In the genomic region with DNA sequence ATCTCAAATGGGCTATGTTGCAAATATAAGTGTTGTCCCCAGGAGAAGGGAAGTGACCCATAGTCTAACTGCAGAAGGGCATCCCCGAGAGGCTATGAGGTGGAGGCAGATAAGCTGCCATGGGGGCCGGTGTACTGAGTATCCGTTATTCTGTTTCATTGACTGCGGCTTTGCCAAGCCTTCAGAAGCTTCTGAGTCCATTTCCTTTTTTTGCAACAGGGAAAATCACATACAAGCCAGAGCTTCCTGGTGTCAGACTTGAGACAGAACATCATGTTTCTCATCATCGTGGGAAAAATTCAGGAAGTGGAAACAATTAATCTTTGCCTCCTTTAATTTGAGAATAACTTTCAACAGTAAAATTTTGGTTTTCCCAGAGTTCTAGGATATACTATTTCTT, we compare ENCODE assay signal across 29 mouse cellular contexts. TPM values are rescaled to one million over a fixed set of nuclear protein-coding genes. Genes with fewer than 3 reads are reported as not detected.
DNase-seq lines count a peak whose midpoint lies in the region; ATAC-seq and TF ChIP-seq lines count a peak whose summit lies in the region.
"Had no signal": no experiment of that assay in that cellular context is flagged by ENCODE, and none has a peak within 500 bp of the region (broad histone marks: within the 10 kb centered on the region; RNA-seq: fewer than 3 reads in every experiment).

No protein-coding gene starts in this region.

- no peak for TF ChIP-seq POLR2A in kidney, adult 2 months (IDR thresholded peaks at IDR 0.05; ENCODE audit: low read depth, low read length)

- TF ChIP-seq CTCF in kidney, adult 2 months (conservative IDR thresholded peaks at IDR 0.05; ENCODE audit: insufficient read depth, insufficient read length, low read depth, low read length): no peak

- no peak for ATAC-seq in kidney, embryonic 14.5 days (ENCODE audit: low FRiP score, low TSS enrichment)
- peak; percentile 44 to 77 for ATAC-seq in hematopoietic stem cell, adult 5-6 weeks (replicated peaks in 1 of 2; ENCODE audit: insufficient read depth in 1 of 2, low FRiP score in 2 of 2, low TSS enrichment in 1 of 2, low read depth in 1 of 2, poor library complexity in 2 of 2, severe bottlenecking in 2 of 2)
- ATAC-seq: activated CD4-positive, CD25-positive, alpha-beta regulatory T cell, adult 4 months; forebrain, postnatal 0 days; hindbrain, embryonic 16.5 days had no signal

- no peaks in the 10 kb centered on the region for H3K9me3 ChIP-seq in kidney, embryonic 14.5 days (ENCODE audit: control insufficient read depth, low read length)
- no peaks in the 10 kb centered on the region for H3K9me3 ChIP-seq in hindbrain, embryonic 10.5 days
- H3K9me3 ChIP-seq: embryonic facial prominence, embryonic 10.5 days; embryonic facial prominence, embryonic 15.5 days; forebrain, embryonic 12.5 days; heart, embryonic 13.5 days; liver, embryonic 15.5 days had no signal

- H3K4me3 ChIP-seq in kidney, adult 2 months (ENCODE audit: insufficient read depth, low read depth, low read length): no peak overlapping the region
- H3K4me3 ChIP-seq in kidney, embryonic 14.5 days (ENCODE audit: low read length): no peak overlapping the region
- H3K4me3 ChIP-seq in hindbrain, embryonic 10.5 days: no peak overlapping the region
- H3K4me3 ChIP-seq: embryonic facial prominence, embryonic 10.5 days; embryonic facial prominence, embryonic 15.5 days; forebrain, embryonic 12.5 days; heart, embryonic 13.5 days; liver, embryonic 15.5 days had no signal

- peak; percentile 8 to 25 for DNase-seq in adrenal gland, adult (ENCODE audit: inconsistent age in 2 of 2, low spot score in 1 of 2)
- DNase-seq in adrenal gland, adult 18-20 months (ENCODE audit: low spot score in 2 of 2): no peak
- peak; percentile 61 for DNase-seq in kidney, adult 2 months
- no peak for DNase-seq in kidney, postnatal 4 days
- DNase-seq in kidney, postnatal 25 days: peak; percentile 17 to 43
- DNase-seq in hindbrain, embryonic 10.5 days (ENCODE audit: low spot score): no peak
- DNase-seq: adrenal gland, postnatal 10 days; cerebellum, adult 11-12 months; cerebellum, postnatal 14 days; forebrain, postnatal 0 days; gastrocnemius, postnatal 10 days; heart, postnatal 10 days; layer of hippocampus, adult 9-11 months; liver; lung, postnatal 4 days; midbrain, embryonic 14.5 days; retina, postnatal 1 day; right cerebral cortex, postnatal 14 days; thymus, postnatal 4 days had no signal

- peaks cover 5% of the 10 kb centered on the region; the same call in 1 of the 2 replicates for H3K4me1 ChIP-seq in kidney, adult 2 months (ENCODE audit: control insufficient read depth, insufficient read depth, low read length)
- H3K4me1 ChIP-seq in kidney, embryonic 14.5 days (ENCODE audit: control insufficient read depth, insufficient read depth, low read length): no peaks in the 10 kb centered on the region
- H3K4me1 ChIP-seq in hindbrain, embryonic 10.5 days (replicated peaks): no peaks in the 10 kb centered on the region
- H3K4me1 ChIP-seq: embryonic facial prominence, embryonic 10.5 days; embryonic facial prominence, embryonic 15.5 days; forebrain, embryonic 12.5 days; liver, embryonic 15.5 days had no signal

- no peak overlapping the region for H3K4me2 ChIP-seq in kidney, embryonic 14.5 days (replicated peaks; ENCODE audit: low read depth, low read length)
- H3K4me2 ChIP-seq: embryonic facial prominence, embryonic 15.5 days; forebrain, embryonic 12.5 days; heart, embryonic 13.5 days; liver, embryonic 15.5 days had no signal

- no peak overlapping the region for H3K9ac ChIP-seq in kidney, embryonic 14.5 days (ENCODE audit: low read depth, low read length)
- H3K9ac ChIP-seq: embryonic facial prominence, embryonic 15.5 days; forebrain, embryonic 12.5 days; forebrain, postnatal 0 days; heart, embryonic 13.5 days; liver, embryonic 15.5 days had no signal

- no peak overlapping the region for H3K27ac ChIP-seq in kidney, adult 2 months (ENCODE audit: insufficient read depth, low read depth, low read length)
- no peak overlapping the region for H3K27ac ChIP-seq in kidney, embryonic 14.5 days (ENCODE audit: low read depth, low read length)
- H3K27ac ChIP-seq in hindbrain, embryonic 10.5 days: no peak overlapping the region
- H3K27ac ChIP-seq: embryonic facial prominence, embryonic 10.5 days; embryonic facial prominence, embryonic 15.5 days; forebrain, embryonic 12.5 days; heart, embryonic 13.5 days; liver, embryonic 15.5 days had no signal

- 56% methylated on average over 5 of the region's 5 CpGs for whole genome bisulfite sequencing in kidney, adult 2 months
- WGBS in kidney, embryonic 14.5 days: 73% methylated on average over 5 of the region's 5 CpGs
- WGBS in hindbrain, embryonic 10.5 days: 87% methylated on average over 5 of the region's 5 CpGs

- H3K27me3 ChIP-seq in kidney, adult 2 months (replicated peaks; ENCODE audit: control insufficient read depth, insufficient read depth, low read length): no peaks in the 10 kb centered on the region
- no peaks in the 10 kb centered on the region for H3K27me3 ChIP-seq in kidney, embryonic 14.5 days (ENCODE audit: control insufficient read depth, insufficient read depth, low read length)
- no peaks in the 10 kb centered on the region; the same call in 1 of the 2 replicates for H3K27me3 ChIP-seq in hindbrain, embryonic 10.5 days (ENCODE audit: insufficient read depth, poor library complexity, severe bottlenecking)
- H3K27me3 ChIP-seq: CH12.LX; embryonic facial prominence, embryonic 15.5 days; heart, embryonic 13.5 days; liver, embryonic 15.5 days had no signal

- no peaks in the 10 kb centered on the region for H3K36me3 ChIP-seq in kidney, adult 2 months (ENCODE audit: control insufficient read depth, insufficient read depth, low read length)
- no peaks in the 10 kb centered on the region for H3K36me3 ChIP-seq in kidney, embryonic 14.5 days (ENCODE audit: control insufficient read depth, insufficient read depth, low read length)
- H3K36me3 ChIP-seq in hindbrain, embryonic 10.5 days: no peaks in the 10 kb centered on the region
- H3K36me3 ChIP-seq: embryonic facial prominence, embryonic 10.5 days; embryonic facial prominence, embryonic 15.5 days; forebrain, embryonic 12.5 days; heart, embryonic 13.5 days; liver, embryonic 15.5 days had no signal

RNA-seq across cellular contexts. Expression of a gene that starts 58.8 kb away (rescaled TPM):
- 10 to 100 TPM; 39.9 to 62.6 TPM for total RNA-seq in adrenal gland, adult 18-20 months (2021)
- 12.4 and 14.7 TPM in 2 replicates for polyA plus RNA-seq in kidney, adult 2 months (2012; rRNA removed)
- polyA plus RNA-seq in kidney, embryonic 14.5 days (2014; fragmentation: Nextera tagmentation; extraction: Ambion mirVana): 30.8 and 70.1 TPM in 2 replicates
- total RNA-seq in hematopoietic stem cell, adult 5-6 weeks (2017): 47.8 and 49.3 TPM in 2 replicates
- polyA plus RNA-seq in hindbrain, embryonic 10.5 days (2016; fragmentation: Nextera tagmentation; extraction: Ambion mirVana): 36.4 and 48.1 TPM in 2 replicates

Comparison
In these comparisons a context has a peak if more than half of its experiments do, and no peak if none do; other contexts are left out.
1. DNase-seq: peak in adrenal gland, adult (2 of 2), kidney, adult 2 months (single experiment) and kidney, postnatal 25 days (2 of 2); none in adrenal gland, adult 18-20 months (0 of 2), kidney, postnatal 4 days (0 of 2) and hindbrain, embryonic 10.5 days (single experiment).